Mouse (Mus musculus): ENCODE measurements around the gene Gramd1b.

Gramd1b gene

GRCm38 (mm10) chr9:40361970-40362369, 169.2 kb downstream of the Gramd1b start:
- DNase-seq (ENCODE audit: low read depth) = no peak

GRCm38 (mm10) chr9:40358408-40358896, 172.7 kb downstream of the Gramd1b start:
- DNase-seq (ENCODE audit: low read depth) = no peak

- DNase-seq (ENCODE audit: low read depth) = no peak
Measured at GRCm38 (mm10) chr9:40356768-40357446, 174.3 kb downstream of the Gramd1b start.

GRCm38 (mm10) chr9:40356368-40356767, 174.8 kb downstream of the Gramd1b start:
- DNase-seq (ENCODE audit: low read depth) = no peak

GRCm38 (mm10) chr9:40355406-40355805, 175.8 kb downstream of the Gramd1b start:
- no peak for DNase-seq (ENCODE audit: low read depth)

GRCm38 (mm10) chr9:40353596-40353995, 177.6 kb downstream of the Gramd1b start:
- no peak for DNase-seq (ENCODE audit: low read depth)

GRCm38 (mm10) chr9:40350640-40351039, 180.5 kb downstream of the Gramd1b start:
- peak; percentile 67 for DNase-seq (ENCODE audit: low read depth)

- DNase-seq (ENCODE audit: low read depth) = no peak
Measured at GRCm38 (mm10) chr9:40350052-40350451, 181.1 kb downstream of the Gramd1b start.

- no peak for DNase-seq (ENCODE audit: low read depth)
Measured at GRCm38 (mm10) chr9:40349554-40349953, 181.6 kb downstream of the Gramd1b start.

- no peak for DNase-seq (ENCODE audit: low read depth)
Measured at GRCm38 (mm10) chr9:40348714-40349233, 182.4 kb downstream of the Gramd1b start.

GRCm38 (mm10) chr9:40346232-40346984, 184.8 kb downstream of the Gramd1b start:
- DNase-seq (ENCODE audit: low read depth) = peak; percentile 46

- DNase-seq (ENCODE audit: low read depth) = no peak
Measured at GRCm38 (mm10) chr9:40345493-40346231, 185.5 kb downstream of the Gramd1b start.

- DNase-seq (ENCODE audit: low read depth) = no peak
Measured at GRCm38 (mm10) chr9:40344801-40345492, 186.2 kb downstream of the Gramd1b start.

- DNase-seq (ENCODE audit: low read depth) = peak; percentile 63
Measured at GRCm38 (mm10) chr9:40343828-40344227, 187.4 kb downstream of the Gramd1b start.

- no peak for DNase-seq (ENCODE audit: low read depth)
Measured at GRCm38 (mm10) chr9:40343053-40343652, 188.0 kb downstream of the Gramd1b start.

- no peak for DNase-seq (ENCODE audit: low read depth)
Measured at GRCm38 (mm10) chr9:40342101-40342500, 189.1 kb downstream of the Gramd1b start.

GRCm38 (mm10) chr9:40339578-40339977, 191.6 kb downstream of the Gramd1b start:
- no peak for DNase-seq (ENCODE audit: low read depth)

- DNase-seq (ENCODE audit: low read depth) = no peak
Measured at GRCm38 (mm10) chr9:40337131-40337820, 193.9 kb downstream of the Gramd1b start.

- DNase-seq (ENCODE audit: low read depth) = no peak
Measured at GRCm38 (mm10) chr9:40336701-40337100, 194.5 kb downstream of the Gramd1b start.

GRCm38 (mm10) chr9:40334617-40335016, 196.6 kb downstream of the Gramd1b start:
- DNase-seq (ENCODE audit: low read depth) = no peak
